Mouse (Mus musculus) spleen, adult 2 months (tissue): ENCODE measurements around the gene Flrt1. TPM values are rescaled to one million over a fixed set of nuclear protein-coding genes. Genes with fewer than 3 reads are reported as not detected.
"Not testable (repeated sequence)": the region's sequence is repeated elsewhere in the genome, so short reads cannot be mapped to it uniquely, and the experiment has no call there.

Experiments used
- DNase-seq, 2 experiments: peaks; one replicate each; pipeline versions ENCODE4 v3.0.0 to v3.0.0-alpha.2; 2012 to 2021; ENCODE audit warnings: low spot score in 2 of 2, low read depth in 1 of 2
- H3K27ac ChIP-seq: fragments of 200-500 bp; 2 replicates; pipeline ENCODE4 v1.5.1; 2012; ENCODE audit warnings: low read length, inconsistent platforms; ENCODE audit not compliant: insufficient read depth
- H3K27me3 ChIP-seq: fragments of 200-500 bp; 2 replicates; pipeline ENCODE4 v1.6.1; 2012; ENCODE audit warnings: mild to moderate bottlenecking, moderate library complexity, low read length, inconsistent platforms; ENCODE audit not compliant: control insufficient read depth, insufficient read depth
- H3K36me3 ChIP-seq: fragments of 200-500 bp; 2 replicates; pipeline ENCODE4 v1.6.1; 2012; ENCODE audit warnings: mild to moderate bottlenecking, low read length, inconsistent platforms; ENCODE audit not compliant: control insufficient read depth, insufficient read depth
- H3K4me1 ChIP-seq: fragments of 200-500 bp; 2 replicates; pipeline ENCODE4 v1.6.1; 2011; ENCODE audit warnings: inconsistent platforms; ENCODE audit not compliant: control insufficient read depth, insufficient read depth, insufficient read length
- H3K4me3 ChIP-seq: fragments of 200-500 bp; 2 replicates; pipeline ENCODE4 v1.5.1; 2011; ENCODE audit warnings: mild to moderate bottlenecking, inconsistent platforms; ENCODE audit not compliant: insufficient read depth, insufficient read length; ENCODE audit errors: extremely low read depth
- CTCF ChIP-seq: fragments of 200-500 bp; IDR thresholded peaks from 2 replicates; pipeline ENCODE4 v1.5.1; 2011; ENCODE audit warnings: mild to moderate bottlenecking, inconsistent platforms; ENCODE audit not compliant: insufficient read depth, insufficient read length, insufficient replicate concordance; ENCODE audit errors: extremely low read depth
- POLR2A ChIP-seq: fragments of 200-500 bp; IDR thresholded peaks from 2 replicates; pipeline ENCODE4 v1.6.1; 2011; ENCODE audit warnings: low read depth, low read length, inconsistent platforms
- WGBS: fragments of 180-500 bp; shearing (Covaris S2); methylation state at CpG from one replicate; pipeline ENCODE4 v1.1.7; 2018; 5-methylcytosine and 5-hydroxymethylcytosine counted together
- polyA plus RNA-seq: library from polyadenylated mRNA; depleted of rRNA; stranded (reverse); fragments of >200 nt; gene quantifications from 2 replicates; pipeline ENCODE4 v1.2.3, GENCODE M21; 2012

The Flrt1 gene
- polyA plus RNA-seq, 1 experiment, result 0.16 TPM

- no peak overlapping the region for H3K27ac ChIP-seq
- WGBS, result 86% methylated on average over 14 of the region's 14 CpGs
- H3K4me1 ChIP-seq, result no peaks in the 10 kb centered on the region
- no peaks in the 10 kb centered on the region for H3K36me3 ChIP-seq
- no peaks in the 10 kb centered on the region for H3K27me3 ChIP-seq
- H3K4me3 ChIP-seq, result no peak overlapping the region
- DNase-seq, result no peak
- TF ChIP-seq POLR2A, result no peak
- no peak for TF ChIP-seq CTCF
Observed at GRCm38 (mm10) chr19:7083035-7083794, 22.3 kb downstream of the Flrt1 start.

GRCm38 (mm10) chr19:7081516-7082266 is 23.8 kb downstream of the Flrt1 start:
- no peak overlapping the region for H3K4me3 ChIP-seq
- TF ChIP-seq POLR2A (no peak), CTCF (no peak)
- 66% methylated on average over 7 of the region's 7 CpGs for WGBS

GRCm38 (mm10) chr19:7078271-7078670 is 27.3 kb downstream of the Flrt1 start:
- 92% methylated on average over 7 of the region's 7 CpGs for WGBS
- no peaks in the 10 kb centered on the region for H3K36me3 ChIP-seq
- H3K4me3 ChIP-seq, result no peak overlapping the region
- H3K27ac ChIP-seq, result no peak overlapping the region
- H3K27me3 ChIP-seq, result no peaks in the 10 kb centered on the region
- TF ChIP-seq POLR2A (no peak), CTCF (no peak)
- no peaks in the 10 kb centered on the region for H3K4me1 ChIP-seq
- DNase-seq, result no peak

More at GRCm38 (mm10) chr19:7081516-7082266, 23.8 kb downstream of the Flrt1 start:
- Histone ChIP-seq H3K4me1 (no peaks in the 10 kb centered on the region), H3K27me3 (no peaks in the 10 kb centered on the region), H3K27ac (no peak overlapping the region), H3K36me3 (no peaks in the 10 kb centered on the region)
- no peak for DNase-seq

- H3K4me1 ChIP-seq, result no peaks in the 10 kb centered on the region
- H3K27me3 ChIP-seq, result no peaks in the 10 kb centered on the region
- WGBS, result 80% methylated on average over 9 of the region's 9 CpGs
- no peaks in the 10 kb centered on the region for H3K36me3 ChIP-seq
- no peak for DNase-seq
- no peak for TF ChIP-seq CTCF
- TF ChIP-seq POLR2A, result no peak
- no peak overlapping the region for H3K27ac ChIP-seq
- H3K4me3 ChIP-seq, result no peak overlapping the region
Observed at GRCm38 (mm10) chr19:7077666-7078065, 27.9 kb downstream of the Flrt1 start.

GRCm38 (mm10) chr19:7075336-7075735 is 30.2 kb downstream of the Flrt1 start:
- H3K4me3 ChIP-seq, DNase-seq, H3K27me3 ChIP-seq, H3K4me1 ChIP-seq, H3K27ac ChIP-seq, H3K36me3 ChIP-seq: not testable (repeated sequence)
- 95% methylated on average over 11 of the region's 11 CpGs for WGBS

GRCm38 (mm10) chr19:7073997-7074781 is 31.3 kb downstream of the Flrt1 start:
- WGBS, result 95% methylated on average over 12 of the region's 12 CpGs
- Histone ChIP-seq H3K27me3 (no peaks in the 10 kb centered on the region), H3K27ac (no peak overlapping the region), H3K4me1 (no peaks in the 10 kb centered on the region), H3K36me3 (no peaks in the 10 kb centered on the region), H3K4me3 (no peak overlapping the region)
- TF ChIP-seq POLR2A (no peak), CTCF (no peak)
- no peak for DNase-seq
